Mouse (Mus musculus) forebrain, embryonic 11.5 days (tissue): ENCODE data around the gene Specc1. TPM values are rescaled to one million over a fixed set of nuclear protein-coding genes. Genes with fewer than 3 reads are reported as not detected.

Experiments used
- ATAC-seq: fragments of 200-750 bp; cut with Nextera tagmentation; replicated peaks from 2 replicates; pipeline ENCODE4 v1.8.0; 2017; ENCODE audit warnings: moderate TSS enrichment; ENCODE audit not compliant: low FRiP score
- DNase-seq: peaks from one replicate; pipeline ENCODE4 v3.0.0-alpha.2; 2017; ENCODE audit warnings: low spot score
- H3K27ac ChIP-seq: fragments of 300-500 bp; sonication (generic); 2 replicates; pipeline ENCODE4 v1.5.1; 2014; ENCODE audit warnings: low read depth, low read length
- H3K27me3 ChIP-seq: fragments of 300-500 bp; sonication (generic); 2 replicates; pipeline ENCODE4 v1.6.1; 2014; ENCODE audit warnings: mild to moderate bottlenecking, low read length, mixed read lengths; ENCODE audit not compliant: control insufficient read depth, insufficient read depth
- H3K36me3 ChIP-seq: fragments of 300-500 bp; sonication (generic); 2 replicates; pipeline ENCODE4 v1.6.1; 2014; ENCODE audit warnings: mild to moderate bottlenecking, low read length, moderate library complexity, mixed read lengths; ENCODE audit not compliant: control insufficient read depth, insufficient read depth
- H3K4me1 ChIP-seq: fragments of 300-500 bp; sonication (generic); replicated peaks from 2 replicates; pipeline ENCODE4 v1.6.1; 2014; ENCODE audit warnings: low read length, mixed read lengths; ENCODE audit not compliant: control insufficient read depth, insufficient read depth
- H3K4me2 ChIP-seq: fragments of 300-500 bp; sonication (generic); 2 replicates; pipeline ENCODE4 v1.6.1; 2014; ENCODE audit warnings: low read depth, mild to moderate bottlenecking, low read length, moderate library complexity, mixed read lengths; ENCODE audit not compliant: severe bottlenecking
- H3K4me3 ChIP-seq: fragments of 300-500 bp; sonication (generic); 2 replicates; pipeline ENCODE4 v1.5.1; 2014; ENCODE audit warnings: low read depth, low read length
- H3K9ac ChIP-seq: fragments of 300-500 bp; sonication (generic); 2 replicates; pipeline ENCODE4 v1.6.1; 2014; ENCODE audit warnings: low read length
- H3K9me3 ChIP-seq: fragments of 300-500 bp; sonication (generic); 2 replicates; pipeline ENCODE4 v1.6.1; 2016; ENCODE audit warnings: low read length, mixed read lengths; ENCODE audit not compliant: control insufficient read depth
- WGBS: fragments of 180-500 bp; shearing (Covaris S2); extraction: QIAGEN DNeasy Blood & Tissue Kit; methylation state at CpG from one replicate; pipeline ENCODE4 v1.1.7; 2014; 5-methylcytosine and 5-hydroxymethylcytosine counted together
- polyA plus RNA-seq: library from polyadenylated mRNA; unstranded; fragments of >200 nt; fragmentation: Nextera tagmentation; extraction: Ambion mirVana; gene quantifications from 2 replicates; pipeline ENCODE4 v1.2.1, GENCODE M21; 2014

Specc1 gene
- polyA plus RNA-seq, 1 experiment from 2014 or later = 20.2 TPM

- DNase-seq (no peak), ATAC-seq (no peak)
- Histone ChIP-seq H3K27me3 (peaks cover 2% of the 10 kb centered on the region; the same call in 1 of the 2 replicates), H3K4me3 (no peak overlapping the region), H3K4me2 (no peak overlapping the region), H3K36me3 (no peaks in the 10 kb centered on the region), H3K27ac (no peak overlapping the region), H3K9me3 (no peaks in the 10 kb centered on the region; the same call in 1 of the 2 replicates), H3K4me1 (0 out of 2 replicates have a peak, but pooled peaks cover 2% of the 10 kb centered on the region), H3K9ac (no peak overlapping the region)
- 88% methylated on average over 8 of the region's 8 CpGs for WGBS
These were observed 287.3 kb downstream of the Specc1 start for GRCm38 (mm10) chr11:62243871-62244270.

- no peaks in the 10 kb centered on the region for H3K36me3 ChIP-seq
- peaks cover 6% of the 10 kb centered on the region; the same call in 1 of the 2 replicates for H3K4me1 ChIP-seq
- H3K9me3 ChIP-seq = no peaks in the 10 kb centered on the region; the same call in 1 of the 2 replicates
- 85% methylated on average over 4 of the region's 4 CpGs for WGBS
- no peak for DNase-seq
- peaks cover 3% of the 10 kb centered on the region for H3K27me3 ChIP-seq
- H3K27ac ChIP-seq = no peak overlapping the region
- no peak overlapping the region for H3K9ac ChIP-seq
- no peak overlapping the region for H3K4me2 ChIP-seq
- no peak overlapping the region for H3K4me3 ChIP-seq
- no peak for ATAC-seq
These were observed 287.9 kb downstream of the Specc1 start for GRCm38 (mm10) chr11:62244471-62244870.

- WGBS = 41% methylated on average over 18 of the region's 18 CpGs
- DNase-seq = no peak
- peaks cover 19% of the 10 kb centered on the region for H3K27me3 ChIP-seq
- H3K9me3 ChIP-seq = no peaks in the 10 kb centered on the region; the same call in 1 of the 2 replicates
- H3K4me3 ChIP-seq = peak overlapping the region; percentile 47
- H3K9ac ChIP-seq = peak overlapping the region; percentile 49
- ATAC-seq = no peak
- peak overlapping the region; percentile 98 for H3K4me2 ChIP-seq
- H3K27ac ChIP-seq = no peak overlapping the region
- peaks cover 10% of the 10 kb centered on the region; the same call in 1 of the 2 replicates for H3K4me1 ChIP-seq
- no peaks in the 10 kb centered on the region for H3K36me3 ChIP-seq
These were observed 291.3 kb downstream of the Specc1 start for GRCm38 (mm10) chr11:62247759-62248400.

DNA sequence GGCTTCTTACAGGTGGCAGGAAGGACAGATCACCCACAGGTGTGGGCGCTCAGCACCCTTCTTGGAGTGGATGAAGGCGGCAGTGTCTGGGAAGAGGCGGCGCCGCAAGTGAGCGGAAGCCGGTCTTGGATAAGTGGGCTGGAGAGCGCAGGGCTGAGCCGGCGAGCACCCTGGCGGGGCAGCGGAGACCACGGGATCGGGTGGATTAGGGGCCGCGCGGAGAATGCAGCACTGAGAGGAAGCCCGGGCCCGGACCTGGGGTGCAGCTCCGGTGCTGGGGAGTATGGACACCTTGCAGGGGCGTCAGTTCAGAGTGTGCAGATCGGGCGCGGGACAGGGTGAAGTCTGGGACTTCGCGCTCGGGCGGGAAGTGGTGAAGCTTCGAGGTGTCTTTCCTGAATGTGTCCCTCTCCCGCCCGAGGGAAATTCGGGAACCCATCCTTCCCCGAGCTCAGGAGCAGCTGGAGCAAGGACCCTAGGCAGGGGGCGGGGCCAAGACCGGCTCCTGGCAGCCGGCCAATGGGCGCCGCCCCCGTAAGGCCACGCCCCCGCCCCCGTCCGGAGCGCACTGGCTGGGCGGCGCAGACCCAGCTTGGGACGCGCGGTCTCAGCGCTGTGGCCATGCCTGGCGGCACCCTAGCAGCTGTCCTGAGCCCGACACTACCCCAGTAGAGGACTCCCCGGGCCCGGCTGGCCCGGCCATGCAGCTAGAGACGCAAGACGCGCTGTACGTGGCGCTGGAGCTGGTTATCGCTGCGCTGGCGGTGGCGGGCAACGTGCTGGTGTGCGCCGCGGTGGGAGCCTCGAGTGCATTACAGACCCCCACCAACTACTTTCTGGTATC is 292.1 kb downstream of the Specc1 start, which contains the start of gene Adora2b:
Gene Adora2b, plus strand, starts transcription at position 584 of the 844 bp plus-strand sequence.
- no peak within 1 kb of the TSS for H3K27ac ChIP-seq
- H3K9me3 ChIP-seq = no peaks in the 10 kb centered on the region; the same call in 1 of the 2 replicates
- H3K4me2 ChIP-seq = peak within 1 kb of the TSS; percentile 98
- WGBS = under 1% methylated on average over 68 of the region's 69 CpGs
- H3K4me3 ChIP-seq = peak within 1 kb of the TSS; percentile 47
- peaks cover 10% of the 10 kb centered on the region; the same call in 1 of the 2 replicates for H3K4me1 ChIP-seq
- peak within 1 kb of the TSS; percentile 49 for H3K9ac ChIP-seq
- no peaks in the 10 kb centered on the region for H3K36me3 ChIP-seq
- DNase-seq (peak; percentile 93), ATAC-seq (peak; percentile 95)
- peaks cover 19% of the 10 kb centered on the region for H3K27me3 ChIP-seq

- Histone ChIP-seq H3K4me2 (peak overlapping the region; percentile 98), H3K4me3 (peak overlapping the region; percentile 47), H3K9ac (peak overlapping the region; percentile 49), H3K27ac (no peak overlapping the region), H3K4me1 (peaks cover 10% of the 10 kb centered on the region; the same call in 1 of the 2 replicates), H3K36me3 (no peaks in the 10 kb centered on the region), H3K27me3 (peaks cover 19% of the 10 kb centered on the region), H3K9me3 (no peaks in the 10 kb centered on the region; the same call in 1 of the 2 replicates)
- ATAC-seq (0 out of 2 replicates have a peak, but pooled peaks have one; percentile 18), DNase-seq (peak; percentile 69)
- WGBS = 4% methylated on average over 35 of the region's 35 CpGs
These were observed 292.9 kb downstream of the Specc1 start for GRCm38 (mm10) chr11:62249266-62250037.

DNA sequence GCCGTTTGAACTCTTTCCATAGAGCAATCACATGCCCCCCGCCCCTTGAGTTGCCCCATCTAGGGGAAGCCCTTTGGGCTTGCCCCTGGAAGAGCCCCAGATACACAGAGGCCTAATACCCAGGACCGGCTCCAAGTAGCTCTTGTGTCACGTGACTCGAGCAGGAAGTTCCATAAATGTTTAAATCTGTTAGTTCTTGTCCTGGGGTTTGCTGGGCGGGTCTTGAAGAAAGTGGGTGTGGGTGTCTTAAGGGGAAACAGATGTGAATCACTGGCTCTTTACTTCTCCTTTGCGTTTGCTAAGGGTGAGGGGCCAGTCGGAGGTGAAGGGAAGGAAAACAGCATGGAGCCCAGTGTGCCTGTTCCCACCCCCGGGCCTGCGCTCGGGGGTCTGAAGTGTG is 294.5 kb downstream of the Specc1 start:
- 72% methylated on average over 11 of the region's 11 CpGs for WGBS
- H3K4me3 ChIP-seq = no peak overlapping the region
- H3K9me3 ChIP-seq = no peaks in the 10 kb centered on the region; the same call in 1 of the 2 replicates
- H3K27me3 ChIP-seq = peaks cover 19% of the 10 kb centered on the region
- no peak overlapping the region for H3K9ac ChIP-seq
- H3K36me3 ChIP-seq = no peaks in the 10 kb centered on the region
- ATAC-seq (no peak), DNase-seq (no peak)
- peaks cover 10% of the 10 kb centered on the region; the same call in 1 of the 2 replicates for H3K4me1 ChIP-seq
- H3K4me2 ChIP-seq = 0 out of 2 replicates have a peak overlapping the region, but pooled peaks have one; percentile 8
- no peak overlapping the region for H3K27ac ChIP-seq

DNA sequence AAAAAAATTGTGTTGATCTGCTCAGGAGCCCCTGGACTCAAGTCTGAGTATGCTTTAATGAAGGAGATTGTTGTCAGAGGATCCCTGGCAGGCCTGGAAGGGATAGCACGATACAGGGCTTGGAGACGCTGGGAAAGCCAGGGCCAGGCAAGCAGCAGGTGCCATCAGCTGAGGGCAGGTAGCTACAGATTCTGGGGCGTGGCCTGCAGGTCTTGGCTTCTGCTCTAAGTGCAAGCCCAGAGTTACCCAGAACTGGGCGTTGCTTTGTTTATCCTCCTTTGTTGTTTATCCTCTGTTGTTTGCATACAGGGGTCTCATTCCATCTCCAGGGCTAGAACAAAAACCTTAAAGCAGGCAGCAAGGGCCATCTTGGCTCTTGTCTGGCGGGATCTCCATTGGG is 296.8 kb downstream of the Specc1 start:
- ATAC-seq = no peak
- H3K27ac ChIP-seq = no peak overlapping the region
- no peaks in the 10 kb centered on the region for H3K9me3 ChIP-seq
- DNase-seq = no peak
- H3K27me3 ChIP-seq = peaks cover 17% of the 10 kb centered on the region
- no peak overlapping the region for H3K4me3 ChIP-seq
- WGBS = 82% methylated on average over 5 of the region's 5 CpGs
- H3K36me3 ChIP-seq = no peaks in the 10 kb centered on the region
- no peak overlapping the region for H3K4me2 ChIP-seq
- no peak overlapping the region for H3K9ac ChIP-seq
- peaks cover 9% of the 10 kb centered on the region; the same call in 1 of the 2 replicates for H3K4me1 ChIP-seq

- Histone ChIP-seq H3K4me1 (no peaks in the 10 kb centered on the region), H3K4me2 (no peak overlapping the region), H3K9me3 (no peaks in the 10 kb centered on the region), H3K9ac (no peak overlapping the region), H3K27ac (no peak overlapping the region), H3K27me3 (no peaks in the 10 kb centered on the region; the same call in 1 of the 2 replicates), H3K36me3 (no peaks in the 10 kb centered on the region), H3K4me3 (no peak overlapping the region)
- DNase-seq (no peak), ATAC-seq (no peak)
- 55% methylated on average over 5 of the region's 5 CpGs for WGBS
These were observed 302.7 kb downstream of the Specc1 start for GRCm38 (mm10) chr11:62259214-62259613.
